Mouse (Mus musculus) embryonic facial prominence, embryonic 12.5 days (tissue): ENCODE measurements around the gene Med23. TPM values are rescaled to one million over a fixed set of nuclear protein-coding genes. Genes with fewer than 3 reads are reported as not detected.

ENCODE experiments used
- ATAC-seq: fragments of 200-750 bp; cut with Nextera tagmentation; 2 replicates; pipeline ENCODE4 v1.8.0; 2017; ENCODE audit not compliant: insufficient number of reproducible peaks, insufficient read depth, low FRiP score, low TSS enrichment
- H3K27ac ChIP-seq: fragments of 300-500 bp; sonication (generic); 2 replicates; pipeline ENCODE4 v1.5.1; 2016; ENCODE audit warnings: mild to moderate bottlenecking
- H3K27me3 ChIP-seq: fragments of 300-500 bp; sonication (generic); 2 replicates; pipeline ENCODE4 v1.6.1; 2016; ENCODE audit warnings: mild to moderate bottlenecking, moderate library complexity
- H3K36me3 ChIP-seq: fragments of 300-500 bp; sonication (generic); 2 replicates; pipeline ENCODE4 v1.6.1; 2016; ENCODE audit warnings: mild to moderate bottlenecking
- H3K4me1 ChIP-seq: fragments of 300-500 bp; sonication (generic); 2 replicates; pipeline ENCODE4 v1.6.1; 2016
- H3K4me2 ChIP-seq: fragments of 300-500 bp; sonication (generic); replicated peaks from 2 replicates; pipeline ENCODE4 v1.6.1; 2016; ENCODE audit warnings: mild to moderate bottlenecking, moderate library complexity
- H3K4me3 ChIP-seq: fragments of 300-500 bp; sonication (generic); 2 replicates; pipeline ENCODE4 v1.5.1; 2016; ENCODE audit warnings: mild to moderate bottlenecking
- H3K9ac ChIP-seq: fragments of 300-500 bp; sonication (generic); 2 replicates; pipeline ENCODE4 v1.6.1; 2016; ENCODE audit warnings: mild to moderate bottlenecking, moderate library complexity
- H3K9me3 ChIP-seq: fragments of 300-500 bp; sonication (generic); 2 replicates; pipeline ENCODE4 v1.6.1; 2016; ENCODE audit warnings: mild to moderate bottlenecking, moderate library complexity
- WGBS: fragments of 180-500 bp; shearing (Covaris S2); methylation state at CpG from one replicate; pipeline ENCODE4 v1.1.7; 2016; 5-methylcytosine and 5-hydroxymethylcytosine counted together
- polyA plus RNA-seq: library from polyadenylated mRNA; unstranded; fragments of >200 nt; fragmentation: Nextera tagmentation; extraction: Ambion mirVana; gene quantifications from 2 replicates; pipeline ENCODE4 v1.2.1, GENCODE M21; 2016

Med23 gene
- 33.6 and 38.9 TPM in 2 replicates for polyA plus RNA-seq

GRCm38 (mm10) chr10:24869760-24870290, at the start of gene Med23:
TSS of gene Med23 (plus strand) at chr10:24869986.
- Histone ChIP-seq H3K36me3 (peaks cover 31% of the 10 kb centered on the region), H3K27me3 (no peaks in the 10 kb centered on the region), H3K4me1 (0 out of 2 replicates have a peak, but pooled peaks cover 3% of the 10 kb centered on the region), H3K9me3 (no peaks in the 10 kb centered on the region), H3K4me3 (peak within 1 kb of the TSS; percentile 71), H3K27ac (no peak within 1 kb of the TSS), H3K9ac (peak within 1 kb of the TSS; percentile 80), H3K4me2 (peak within 1 kb of the TSS; percentile 61)
- ATAC-seq, result peak; percentile 98
- under 1% methylated on average over 36 of the region's 36 CpGs for WGBS

- WGBS, result 82% methylated on average over 4 of the region's 4 CpGs
Measured at GRCm38 (mm10) chr10:24821990-24822676, 47.7 kb upstream of the Med23 start.

GRCm38 (mm10) chr10:24822842-24823241, 46.9 kb upstream of the Med23 start:
- H3K9me3 ChIP-seq, result 0 out of 2 replicates have a peak, but pooled peaks cover 2% of the 10 kb centered on the region
- 86% methylated on average over 1 of the region's 1 CpGs for WGBS
- H3K9ac ChIP-seq, result no peak overlapping the region
- ATAC-seq, result no peak
- H3K27ac ChIP-seq, result no peak overlapping the region
- peaks cover 6% of the 10 kb centered on the region; the same call in 1 of the 2 replicates for H3K4me1 ChIP-seq
- H3K4me2 ChIP-seq, result no peak overlapping the region
- no peaks in the 10 kb centered on the region for H3K27me3 ChIP-seq
- H3K4me3 ChIP-seq, result no peak overlapping the region
- H3K36me3 ChIP-seq, result no peaks in the 10 kb centered on the region

More at GRCm38 (mm10) chr10:24821990-24822676, 47.7 kb upstream of the Med23 start:
- H3K9ac ChIP-seq, result no peak overlapping the region
- no peak overlapping the region for H3K4me2 ChIP-seq
- no peaks in the 10 kb centered on the region for H3K36me3 ChIP-seq
- no peak for ATAC-seq
- H3K4me1 ChIP-seq, result peaks cover 6% of the 10 kb centered on the region; the same call in 1 of the 2 replicates
- no peak overlapping the region for H3K27ac ChIP-seq
- no peaks in the 10 kb centered on the region for H3K27me3 ChIP-seq
- no peak overlapping the region for H3K4me3 ChIP-seq
- H3K9me3 ChIP-seq, result 0 out of 2 replicates have a peak, but pooled peaks cover 2% of the 10 kb centered on the region

GRCm38 (mm10) chr10:24823265-24823664, 46.5 kb upstream of the Med23 start:
- Histone ChIP-seq H3K27ac (no peak overlapping the region), H3K4me2 (no peak overlapping the region)
- ATAC-seq, result no peak

GRCm38 (mm10) chr10:24823697-24824535, 45.9 kb upstream of the Med23 start:
- ATAC-seq, result no peak
- no peak overlapping the region for H3K4me2 ChIP-seq
- H3K9ac ChIP-seq, result no peak overlapping the region
- WGBS, result 73% methylated on average over 16 of the region's 16 CpGs
- 0 out of 2 replicates have a peak, but pooled peaks cover 2% of the 10 kb centered on the region for H3K9me3 ChIP-seq
- peaks cover 6% of the 10 kb centered on the region; the same call in 1 of the 2 replicates for H3K4me1 ChIP-seq
- no peak overlapping the region for H3K27ac ChIP-seq
- H3K4me3 ChIP-seq, result no peak overlapping the region
- no peaks in the 10 kb centered on the region for H3K27me3 ChIP-seq
- H3K36me3 ChIP-seq, result no peaks in the 10 kb centered on the region

More at GRCm38 (mm10) chr10:24823265-24823664, 46.5 kb upstream of the Med23 start:
- 55% methylated on average over 1 of the region's 1 CpGs for WGBS
- Histone ChIP-seq H3K9me3 (0 out of 2 replicates have a peak, but pooled peaks cover 2% of the 10 kb centered on the region), H3K27me3 (no peaks in the 10 kb centered on the region), H3K9ac (no peak overlapping the region), H3K4me1 (peaks cover 6% of the 10 kb centered on the region; the same call in 1 of the 2 replicates), H3K36me3 (no peaks in the 10 kb centered on the region), H3K4me3 (no peak overlapping the region)

- no peak overlapping the region for H3K4me2 ChIP-seq
- no peak overlapping the region for H3K27ac ChIP-seq
- H3K27me3 ChIP-seq, result no peaks in the 10 kb centered on the region
- H3K4me3 ChIP-seq, result no peak overlapping the region
- no peaks in the 10 kb centered on the region for H3K36me3 ChIP-seq
- no peaks in the 10 kb centered on the region for H3K9me3 ChIP-seq
- WGBS, result 89% methylated on average over 8 of the region's 8 CpGs
- H3K9ac ChIP-seq, result no peak overlapping the region
- H3K4me1 ChIP-seq, result 0 out of 2 replicates have a peak, but pooled peaks cover 3% of the 10 kb centered on the region
- no peak for ATAC-seq
Measured at GRCm38 (mm10) chr10:24824621-24825020, 45.2 kb upstream of the Med23 start.

GRCm38 (mm10) chr10:24825456-24826081, 44.2 kb upstream of the Med23 start:
- no peak for ATAC-seq
- 80% methylated on average over 7 of the region's 7 CpGs for WGBS
- H3K9me3 ChIP-seq, result no peaks in the 10 kb centered on the region

GRCm38 (mm10) chr10:24826130-24826529, 43.7 kb upstream of the Med23 start:
- no peak overlapping the region for H3K27ac ChIP-seq
- H3K4me3 ChIP-seq, result no peak overlapping the region
- WGBS, result 36% methylated on average over 6 of the region's 6 CpGs
- 0 out of 2 replicates have a peak, but pooled peaks cover 3% of the 10 kb centered on the region for H3K4me1 ChIP-seq
- no peaks in the 10 kb centered on the region for H3K36me3 ChIP-seq
- H3K9me3 ChIP-seq, result no peaks in the 10 kb centered on the region
- H3K9ac ChIP-seq, result no peak overlapping the region
- no peaks in the 10 kb centered on the region for H3K27me3 ChIP-seq
- ATAC-seq, result no peak
- no peak overlapping the region for H3K4me2 ChIP-seq

More at GRCm38 (mm10) chr10:24825456-24826081, 44.2 kb upstream of the Med23 start:
- Histone ChIP-seq H3K27me3 (no peaks in the 10 kb centered on the region), H3K4me3 (no peak overlapping the region), H3K36me3 (no peaks in the 10 kb centered on the region), H3K4me2 (no peak overlapping the region), H3K27ac (no peak overlapping the region), H3K4me1 (0 out of 2 replicates have a peak, but pooled peaks cover 3% of the 10 kb centered on the region), H3K9ac (no peak overlapping the region)

- no peak for ATAC-seq
- H3K9ac ChIP-seq, result no peak overlapping the region
- H3K4me3 ChIP-seq, result no peak overlapping the region
- H3K4me1 ChIP-seq, result 0 out of 2 replicates have a peak, but pooled peaks cover 3% of the 10 kb centered on the region
- H3K9me3 ChIP-seq, result no peaks in the 10 kb centered on the region
- H3K27ac ChIP-seq, result no peak overlapping the region
- H3K36me3 ChIP-seq, result no peaks in the 10 kb centered on the region
- WGBS, result 86% methylated on average over 4 of the region's 4 CpGs
- H3K4me2 ChIP-seq, result no peak overlapping the region
- no peaks in the 10 kb centered on the region for H3K27me3 ChIP-seq
Measured at GRCm38 (mm10) chr10:24828136-24828535, 41.6 kb upstream of the Med23 start.

- H3K4me1 ChIP-seq, result peaks cover 8% of the 10 kb centered on the region; the same call in 1 of the 2 replicates
- H3K4me2 ChIP-seq, result no peak overlapping the region
- no peak for ATAC-seq
- no peaks in the 10 kb centered on the region for H3K9me3 ChIP-seq
- no peak overlapping the region for H3K27ac ChIP-seq
- H3K4me3 ChIP-seq, result no peak overlapping the region
- WGBS, result 90% methylated on average over 5 of the region's 5 CpGs
- no peaks in the 10 kb centered on the region for H3K36me3 ChIP-seq
- H3K9ac ChIP-seq, result no peak overlapping the region
- no peaks in the 10 kb centered on the region for H3K27me3 ChIP-seq
Measured at GRCm38 (mm10) chr10:24830448-24830847, 39.3 kb upstream of the Med23 start.
